ENCODE assay signal across 11 mouse cellular contexts in the genomic region with DNA sequence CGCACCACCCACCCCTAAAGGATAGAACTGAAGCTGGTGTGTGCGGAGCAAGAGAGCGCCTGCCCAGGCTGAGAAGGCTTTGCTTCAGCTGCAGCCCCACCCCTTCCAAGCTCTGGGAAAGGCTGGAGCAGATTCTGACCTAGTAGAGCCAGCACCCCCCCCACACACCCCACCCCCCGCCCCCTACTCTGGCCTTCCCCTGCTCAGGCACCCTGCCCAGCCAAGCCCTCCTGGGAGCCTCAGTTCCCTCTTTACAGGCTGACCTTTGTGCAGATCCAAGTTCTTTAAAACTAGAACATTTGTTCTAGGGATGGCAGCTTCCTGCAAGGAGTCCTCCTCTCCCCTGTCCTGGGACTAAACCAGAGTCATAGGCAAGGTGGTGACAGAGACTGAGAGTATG. TPM values are rescaled to one million over a fixed set of nuclear protein-coding genes. Genes with fewer than 3 reads are reported as not detected.
A peak's percentile ranks its signal among the peaks of the same experiment; 100 is the strongest.
DNase-seq lines count a peak whose midpoint lies in the region; ATAC-seq and TF ChIP-seq lines count a peak whose summit lies in the region.
"Had no signal": no experiment of that assay in that cellular context is flagged by ENCODE, and none has a peak within 500 bp of the region (broad histone marks: within the 10 kb centered on the region; RNA-seq: fewer than 3 reads in every experiment).

No protein-coding gene starts in this region.

- peak overlapping the region; percentile 64 for H3K4me3 ChIP-seq in heart, embryonic 13.5 days
- H3K4me3 ChIP-seq in kidney, postnatal 0 days (replicated peaks; ENCODE audit: low read depth, low read length), result no peak overlapping the region
- no peak overlapping the region for H3K4me3 ChIP-seq in liver, embryonic 11.5 days (ENCODE audit: low read depth, low read length)

- peaks cover 37% of the 10 kb centered on the region for H3K4me1 ChIP-seq in heart, embryonic 13.5 days
- H3K4me1 ChIP-seq in kidney, postnatal 0 days (replicated peaks; ENCODE audit: insufficient read depth, low read length), result peaks cover 24% of the 10 kb centered on the region
- H3K4me1 ChIP-seq in liver, embryonic 11.5 days (replicated peaks; ENCODE audit: control insufficient read depth, insufficient read depth, low read length), result peaks cover 19% of the 10 kb centered on the region

- 23% methylated on average over 4 of the region's 4 CpGs for WGBS in heart, embryonic 13.5 days
- WGBS in kidney, postnatal 0 days, result 24% methylated on average over 4 of the region's 4 CpGs
- 33% methylated on average over 4 of the region's 4 CpGs for WGBS in liver, embryonic 11.5 days

- no peak for TF ChIP-seq CTCF in kidney, postnatal 0 days (IDR thresholded peaks at IDR 0.05; ENCODE audit: low read depth)

- peaks cover 58% of the 10 kb centered on the region for H3K27me3 ChIP-seq in heart, embryonic 13.5 days (replicated peaks)
- no peaks in the 10 kb centered on the region; the same call in 1 of the 2 replicates for H3K27me3 ChIP-seq in kidney, postnatal 0 days (ENCODE audit: insufficient read depth, low read length)
- H3K27me3 ChIP-seq in liver, embryonic 11.5 days (replicated peaks; ENCODE audit: control insufficient read depth, insufficient read depth, low read length), result peaks cover 63% of the 10 kb centered on the region

- no peaks in the 10 kb centered on the region for H3K9me3 ChIP-seq in heart, embryonic 13.5 days
- no peaks in the 10 kb centered on the region for H3K9me3 ChIP-seq in kidney, postnatal 0 days (replicated peaks; ENCODE audit: low read length)
- H3K9me3 ChIP-seq in liver, embryonic 11.5 days (ENCODE audit: control insufficient read depth, low read length), result no peaks in the 10 kb centered on the region

- no peak for ATAC-seq in heart, embryonic 13.5 days (ENCODE audit: extremely low read depth, insufficient number of reproducible peaks, low FRiP score, low TSS enrichment)
- ATAC-seq in kidney, postnatal 0 days (replicated peaks; ENCODE audit: low FRiP score, low read depth), result no peak
- no peak for ATAC-seq in liver, embryonic 11.5 days (replicated peaks; ENCODE audit: low FRiP score)
- ATAC-seq: Patski had no signal

- H3K9ac ChIP-seq in heart, embryonic 13.5 days, result peak overlapping the region; percentile 83
- no peak overlapping the region for H3K9ac ChIP-seq in kidney, postnatal 0 days (ENCODE audit: low read depth, low read length)
- no peak overlapping the region for H3K9ac ChIP-seq in liver, embryonic 11.5 days (ENCODE audit: low read depth, low read length)

- peaks cover 9% of the 10 kb centered on the region for H3K36me3 ChIP-seq in heart, embryonic 13.5 days
- no peaks in the 10 kb centered on the region for H3K36me3 ChIP-seq in kidney, postnatal 0 days (ENCODE audit: insufficient read depth, low read length)
- no peaks in the 10 kb centered on the region for H3K36me3 ChIP-seq in liver, embryonic 11.5 days (ENCODE audit: control insufficient read depth, insufficient read depth, low read length)

- DNase-seq in adrenal gland, adult 2 months, result peak; percentile 59
- no peak for DNase-seq in adrenal gland, adult 8-10 months
- DNase-seq in NIH3T3 (ENCODE audit: low read depth), result peak; percentile 42
- DNase-seq in kidney, postnatal 0 days (ENCODE audit: low spot score), result no peak
- DNase-seq in layer of hippocampus, postnatal 10 days (ENCODE audit: low spot score in 2 of 2), result no peak
- DNase-seq in lung, postnatal 4 days, result no peak
- no peak for DNase-seq in liver, embryonic 11.5 days (ENCODE audit: low spot score)
- DNase-seq: cerebellum, adult 18-20 months had no signal

- peak overlapping the region; percentile 93 for H3K4me2 ChIP-seq in heart, embryonic 13.5 days
- no peak overlapping the region for H3K4me2 ChIP-seq in kidney, postnatal 0 days (ENCODE audit: low read length)
- H3K4me2 ChIP-seq in liver, embryonic 11.5 days, result no peak overlapping the region

- peak overlapping the region; percentile 53; the same call in 1 of the 2 replicates for H3K27ac ChIP-seq in heart, embryonic 13.5 days (replicated peaks)
- peak overlapping the region; percentile 80 for H3K27ac ChIP-seq in kidney, postnatal 0 days
- no peak overlapping the region for H3K27ac ChIP-seq in liver, embryonic 11.5 days (ENCODE audit: low read depth, low read length)

RNA-seq across cellular contexts. Expression of a gene that starts 1.8 kb away (rescaled TPM):
- total RNA-seq in adrenal gland, adult 2 months (2021), result 10 to 100 TPM; 12.9 to 20.0 TPM
- polyA plus RNA-seq in adrenal gland, adult 2 months (2012; rRNA removed), result 21.8 and 41.4 TPM in 2 replicates
- 10 to 100 TPM in 3 of 4 experiments, 1 to 10 TPM in 1; 6.3 to 13.9 (median 11.8) TPM for total RNA-seq in adrenal gland, adult 8-10 months (2022)
- 3.1 TPM in 2 replicates for polyA plus RNA-seq in heart, embryonic 13.5 days (2015; fragmentation: Nextera tagmentation; extraction: Ambion mirVana)
- polyA plus RNA-seq in kidney, postnatal 0 days (2015; fragmentation: Nextera tagmentation; extraction: Ambion mirVana), result 6.8 and 7.5 TPM in 2 replicates
- total RNA-seq in layer of hippocampus, postnatal 10 days (2021), result 1 to 10 TPM; 9.2 to 9.5 TPM
- 1.3 and 1.7 TPM in 2 replicates for polyA plus RNA-seq in liver, embryonic 11.5 days (2014; fragmentation: Nextera tagmentation; extraction: Ambion mirVana)

RNA-seq across cellular contexts. Expression of a gene that starts 10.6 kb away (rescaled TPM):
- 100 to 1,000 TPM in 1 of 2 experiments, 10 to 100 TPM in 1; 84.2 to 119 TPM for total RNA-seq in adrenal gland, adult 2 months (2021)
- 138 and 142 TPM in 2 replicates for polyA plus RNA-seq in adrenal gland, adult 2 months (2012; rRNA removed)
- 10 to 100 TPM; 36.5 to 90.1 (median 50.0) TPM for total RNA-seq in adrenal gland, adult 8-10 months (2022)
- 25.8 and 30.3 TPM in 2 replicates for polyA plus RNA-seq in heart, embryonic 13.5 days (2015; fragmentation: Nextera tagmentation; extraction: Ambion mirVana)
- polyA plus RNA-seq in kidney, postnatal 0 days (2015; fragmentation: Nextera tagmentation; extraction: Ambion mirVana), result 21.4 and 23.1 TPM in 2 replicates
- total RNA-seq in layer of hippocampus, postnatal 10 days (2021), result 1 to 10 TPM; 1.7 to 2.0 TPM
- 7.0 and 8.3 TPM in 2 replicates for polyA plus RNA-seq in liver, embryonic 11.5 days (2014; fragmentation: Nextera tagmentation; extraction: Ambion mirVana)

RNA-seq across cellular contexts. Expression of a gene that starts 15.6 kb away (rescaled TPM):
- total RNA-seq in adrenal gland, adult 2 months (2021), result 100 to 1,000 TPM; 572 to 622 TPM
- 180 and 225 TPM in 2 replicates for polyA plus RNA-seq in adrenal gland, adult 2 months (2012; rRNA removed)
- 100 to 1,000 TPM; 468 to 561 (median 519) TPM for total RNA-seq in adrenal gland, adult 8-10 months (2022)
- polyA plus RNA-seq in heart, embryonic 13.5 days (2015; fragmentation: Nextera tagmentation; extraction: Ambion mirVana), result 1,157 and 1,215 TPM in 2 replicates
- 1,371 and 1,476 TPM in 2 replicates for polyA plus RNA-seq in kidney, postnatal 0 days (2015; fragmentation: Nextera tagmentation; extraction: Ambion mirVana)
- 100 to 1,000 TPM; 479 to 501 TPM for total RNA-seq in layer of hippocampus, postnatal 10 days (2021)
- 2,995 and 3,090 TPM in 2 replicates for polyA plus RNA-seq in liver, embryonic 11.5 days (2014; fragmentation: Nextera tagmentation; extraction: Ambion mirVana)

RNA-seq across cellular contexts. Expression of a gene that starts 23.7 kb away (rescaled TPM):
- 10 to 100 TPM; 44.7 to 61.8 TPM for total RNA-seq in adrenal gland, adult 2 months (2021)
- polyA plus RNA-seq in adrenal gland, adult 2 months (2012; rRNA removed), result 130 and 148 TPM in 2 replicates
- total RNA-seq in adrenal gland, adult 8-10 months (2022), result 10 to 100 TPM; 44.0 to 72.7 (median 52.0) TPM
- 45.0 and 52.2 TPM in 2 replicates for polyA plus RNA-seq in heart, embryonic 13.5 days (2015; fragmentation: Nextera tagmentation; extraction: Ambion mirVana)
- polyA plus RNA-seq in kidney, postnatal 0 days (2015; fragmentation: Nextera tagmentation; extraction: Ambion mirVana), result 63.0 and 65.0 TPM in 2 replicates
- total RNA-seq in layer of hippocampus, postnatal 10 days (2021), result 10 to 100 TPM; 27.8 to 30.2 TPM
- 121 and 130 TPM in 2 replicates for polyA plus RNA-seq in liver, embryonic 11.5 days (2014; fragmentation: Nextera tagmentation; extraction: Ambion mirVana)

RNA-seq across cellular contexts. Expression of a gene that starts 27.2 kb away (rescaled TPM):
- under 1 TPM in 1 of 2 experiments, not detected in 1; 0.78 TPM for total RNA-seq in adrenal gland, adult 2 months (2021)
- 0.11 and 0.32 TPM in 2 replicates for polyA plus RNA-seq in adrenal gland, adult 2 months (2012; rRNA removed)
- under 1 TPM in 1 of 4 experiments, not detected in 3; 0.55 TPM for total RNA-seq in adrenal gland, adult 8-10 months (2022)
- 6.3 and 7.4 TPM in 2 replicates for polyA plus RNA-seq in heart, embryonic 13.5 days (2015; fragmentation: Nextera tagmentation; extraction: Ambion mirVana)
- polyA plus RNA-seq in kidney, postnatal 0 days (2015; fragmentation: Nextera tagmentation; extraction: Ambion mirVana), result 238 and 246 TPM in 2 replicates
- total RNA-seq in layer of hippocampus, postnatal 10 days (2021), result not detected
- polyA plus RNA-seq in liver, embryonic 11.5 days (2014; fragmentation: Nextera tagmentation; extraction: Ambion mirVana), result 4.0 and 5.1 TPM in 2 replicates
- total RNA-seq: left cerebral cortex, postnatal 10 days had no signal
- polyA plus RNA-seq: Patski had no signal

Comparison
In these comparisons a context has a peak if more than half of its experiments do, and no peak if none do; other contexts are left out.
1. DNase-seq: peak in adrenal gland, adult 2 months (single experiment) and NIH3T3 (single experiment); none in adrenal gland, adult 8-10 months (single experiment), kidney, postnatal 0 days (single experiment), layer of hippocampus, postnatal 10 days (0 of 2), lung, postnatal 4 days (0 of 2) and liver, embryonic 11.5 days (single experiment).